Mouse (Mus musculus): ENCODE results near the gene Cdkl4.

Cdkl4 gene

DNA sequence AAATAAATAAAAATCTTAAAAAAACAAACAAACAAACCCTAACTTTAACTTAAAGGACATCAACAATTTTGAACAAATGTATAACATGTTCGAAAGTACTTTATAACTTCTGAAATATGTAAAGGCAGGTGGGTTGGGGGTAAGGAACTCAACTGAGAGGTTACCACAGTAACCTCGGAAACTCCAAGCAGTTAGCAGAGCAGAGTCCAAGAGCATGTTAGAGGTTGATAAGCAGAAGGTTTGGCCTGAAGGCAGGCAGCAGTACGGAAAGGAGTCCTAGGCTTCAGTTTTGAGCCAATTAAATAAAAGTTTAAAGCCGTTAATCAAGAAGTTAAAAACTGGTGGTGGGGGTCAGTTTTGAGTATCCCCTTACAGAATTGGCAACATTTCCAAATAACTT, 101.1 kb downstream of the Cdkl4 start:
- no peak for DNase-seq
